Mouse (Mus musculus): ENCODE data around the gene H2al3. TPM values are rescaled to one million over a fixed set of nuclear protein-coding genes. Genes with fewer than 3 reads are reported as not detected.

The H2al3 gene
- polyA plus RNA-seq, 1 experiment from 2014 or later = not detected

Other genes starting within 250 kb of the H2al3 start
- 41.0 and 44.4 TPM in 2 replicates for gene Dynlt3, start 186.7 kb upstream of the H2al3 start, polyA plus RNA-seq (2015; fragmentation: Nextera tagmentation; extraction: Ambion mirVana)
- not detected in 2 replicates for gene Hypm, start 2.8 kb upstream of the H2al3 start, polyA plus RNA-seq (2015; fragmentation: Nextera tagmentation; extraction: Ambion mirVana)
- 0.84 and 1.4 TPM in 2 replicates for gene Sytl5, start 35.9 kb downstream of the H2al3 start, polyA plus RNA-seq (2015; fragmentation: Nextera tagmentation; extraction: Ambion mirVana)

All from forebrain, embryonic 16.5 days (tissue).